Mouse (Mus musculus): ENCODE results near the gene Elmsan1. TPM values are rescaled to one million over a fixed set of nuclear protein-coding genes. Genes with fewer than 3 reads are reported as not detected.
"Not testable (repeated sequence)": the region's sequence is repeated elsewhere in the genome, so short reads cannot be mapped to it uniquely, and the experiment has no call there.

Elmsan1 gene
- polyA plus RNA-seq, 1 experiment from 2014 or later: 6.1 TPM

- not testable (repeated sequence) for H3K36me3 ChIP-seq (ENCODE audit: control insufficient read depth, insufficient read depth, low read length); H3K4me1 ChIP-seq (replicated peaks; ENCODE audit: control insufficient read depth, insufficient read depth, low read length); H3K9ac ChIP-seq (ENCODE audit: low read depth, low read length); DNase-seq (ENCODE audit: low spot score); H3K9me3 ChIP-seq (ENCODE audit: control insufficient read depth, low read length); H3K27me3 ChIP-seq (ENCODE audit: control insufficient read depth, insufficient read depth, low read length); H3K27ac ChIP-seq (ENCODE audit: low read depth, low read length); H3K4me3 ChIP-seq (ENCODE audit: low read depth, low read length); ATAC-seq (ENCODE audit: low FRiP score); H3K4me2 ChIP-seq (replicated peaks; ENCODE audit: low read depth, low read length)
- 89% methylated on average over 5 of the region's 5 CpGs for WGBS
Observed at GRCm38 (mm10) chr12:84237036-84237435, 18.4 kb upstream of the Elmsan1 start.

GRCm38 (mm10) chr12:84235981-84236752 is 17.5 kb upstream of the Elmsan1 start:
- Histone ChIP-seq H3K9me3 (ENCODE audit: control insufficient read depth, low read length) (no peaks in the 10 kb centered on the region), H3K4me1 (replicated peaks; ENCODE audit: control insufficient read depth, insufficient read depth, low read length) (no peaks in the 10 kb centered on the region), H3K27me3 (ENCODE audit: control insufficient read depth, insufficient read depth, low read length) (no peaks in the 10 kb centered on the region), H3K4me3 (ENCODE audit: low read depth, low read length) (no peak overlapping the region), H3K27ac (ENCODE audit: low read depth, low read length) (no peak overlapping the region), H3K4me2 (replicated peaks; ENCODE audit: low read depth, low read length) (no peak overlapping the region), H3K36me3 (ENCODE audit: control insufficient read depth, insufficient read depth, low read length) (no peaks in the 10 kb centered on the region), H3K9ac (ENCODE audit: low read depth, low read length) (no peak overlapping the region)
- ATAC-seq (ENCODE audit: low FRiP score) (no peak), DNase-seq (ENCODE audit: low spot score) (no peak)
- 82% methylated on average over 10 of the region's 10 CpGs for WGBS

- H3K27me3 ChIP-seq (ENCODE audit: control insufficient read depth, insufficient read depth, low read length): no peaks in the 10 kb centered on the region
- no peaks in the 10 kb centered on the region for H3K36me3 ChIP-seq (ENCODE audit: control insufficient read depth, insufficient read depth, low read length)
- H3K9ac ChIP-seq (ENCODE audit: low read depth, low read length): no peak overlapping the region
- H3K27ac ChIP-seq (ENCODE audit: low read depth, low read length): no peak overlapping the region
- H3K4me2 ChIP-seq (replicated peaks; ENCODE audit: low read depth, low read length): no peak overlapping the region
- H3K4me1 ChIP-seq (replicated peaks; ENCODE audit: control insufficient read depth, insufficient read depth, low read length): no peaks in the 10 kb centered on the region
- 95% methylated on average over 6 of the region's 6 CpGs for WGBS
- ATAC-seq (ENCODE audit: low FRiP score): no peak
- no peak overlapping the region for H3K4me3 ChIP-seq (ENCODE audit: low read depth, low read length)
- no peak for DNase-seq (ENCODE audit: low spot score)
- no peaks in the 10 kb centered on the region for H3K9me3 ChIP-seq (ENCODE audit: control insufficient read depth, low read length)
Observed at GRCm38 (mm10) chr12:84235577-84235976, 16.9 kb upstream of the Elmsan1 start.

- no peak for ATAC-seq (ENCODE audit: low FRiP score)
- Histone ChIP-seq H3K4me2 (replicated peaks; ENCODE audit: low read depth, low read length) (no peak overlapping the region), H3K4me1 (replicated peaks; ENCODE audit: control insufficient read depth, insufficient read depth, low read length) (no peaks in the 10 kb centered on the region), H3K9ac (ENCODE audit: low read depth, low read length) (no peak overlapping the region), H3K9me3 (ENCODE audit: control insufficient read depth, low read length) (no peaks in the 10 kb centered on the region), H3K4me3 (ENCODE audit: low read depth, low read length) (no peak overlapping the region), H3K36me3 (ENCODE audit: control insufficient read depth, insufficient read depth, low read length) (no peaks in the 10 kb centered on the region), H3K27ac (ENCODE audit: low read depth, low read length) (no peak overlapping the region), H3K27me3 (ENCODE audit: control insufficient read depth, insufficient read depth, low read length) (no peaks in the 10 kb centered on the region)
- DNase-seq (ENCODE audit: low spot score): no peak
- 91% methylated on average over 8 of the region's 8 CpGs for WGBS
Observed at GRCm38 (mm10) chr12:84233488-84234100, 14.9 kb upstream of the Elmsan1 start.

- ATAC-seq (ENCODE audit: low FRiP score) (no peak), DNase-seq (ENCODE audit: low spot score) (no peak)
- WGBS: 82% methylated on average over 9 of the region's 9 CpGs
- no peak overlapping the region for H3K4me2 ChIP-seq (replicated peaks; ENCODE audit: low read depth, low read length)
- no peaks in the 10 kb centered on the region for H3K27me3 ChIP-seq (ENCODE audit: control insufficient read depth, insufficient read depth, low read length)
- no peaks in the 10 kb centered on the region for H3K4me1 ChIP-seq (replicated peaks; ENCODE audit: control insufficient read depth, insufficient read depth, low read length)
- H3K9me3 ChIP-seq (ENCODE audit: control insufficient read depth, low read length): no peaks in the 10 kb centered on the region
- no peak overlapping the region for H3K27ac ChIP-seq (ENCODE audit: low read depth, low read length)
- H3K4me3 ChIP-seq (ENCODE audit: low read depth, low read length): no peak overlapping the region
- H3K9ac ChIP-seq (ENCODE audit: low read depth, low read length): no peak overlapping the region
- H3K36me3 ChIP-seq (ENCODE audit: control insufficient read depth, insufficient read depth, low read length): no peaks in the 10 kb centered on the region
Observed at GRCm38 (mm10) chr12:84226117-84226840, 7.6 kb upstream of the Elmsan1 start.

- Histone ChIP-seq H3K27ac (ENCODE audit: low read depth, low read length) (peak overlapping the region; percentile 19; the same call in 1 of the 2 replicates), H3K9me3 (ENCODE audit: control insufficient read depth, low read length) (no peaks in the 10 kb centered on the region), H3K4me3 (ENCODE audit: low read depth, low read length) (peak overlapping the region; percentile 19), H3K36me3 (ENCODE audit: control insufficient read depth, insufficient read depth, low read length) (no peaks in the 10 kb centered on the region), H3K9ac (ENCODE audit: low read depth, low read length) (peak overlapping the region; percentile 1; the same call in 1 of the 2 replicates), H3K4me1 (replicated peaks; ENCODE audit: control insufficient read depth, insufficient read depth, low read length) (peaks cover 3% of the 10 kb centered on the region; the same call in 1 of the 2 replicates), H3K4me2 (replicated peaks; ENCODE audit: low read depth, low read length) (peak overlapping the region; percentile 30), H3K27me3 (ENCODE audit: control insufficient read depth, insufficient read depth, low read length) (no peaks in the 10 kb centered on the region)
- peak; percentile 72 for DNase-seq (ENCODE audit: low spot score)
- 0 out of 2 replicates have a peak, but pooled peaks have one; percentile 37 for ATAC-seq (ENCODE audit: low FRiP score)
- 2% methylated on average over 17 of the region's 17 CpGs for WGBS
Observed at GRCm38 (mm10) chr12:84222405-84222961, 3.8 kb upstream of the Elmsan1 start.

- H3K4me3 ChIP-seq (ENCODE audit: low read depth, low read length): no peak overlapping the region
- H3K27me3 ChIP-seq (ENCODE audit: control insufficient read depth, insufficient read depth, low read length): no peaks in the 10 kb centered on the region
- no peaks in the 10 kb centered on the region for H3K9me3 ChIP-seq (ENCODE audit: control insufficient read depth, low read length)
- peaks cover 3% of the 10 kb centered on the region for H3K4me1 ChIP-seq (replicated peaks; ENCODE audit: control insufficient read depth, insufficient read depth, low read length)
- H3K9ac ChIP-seq (ENCODE audit: low read depth, low read length): no peak overlapping the region
- no peaks in the 10 kb centered on the region for H3K36me3 ChIP-seq (ENCODE audit: control insufficient read depth, insufficient read depth, low read length)
- ATAC-seq (ENCODE audit: low FRiP score) (no peak), DNase-seq (ENCODE audit: low spot score) (no peak)
- H3K27ac ChIP-seq (ENCODE audit: low read depth, low read length): no peak overlapping the region
- WGBS: 73% methylated on average over 14 of the region's 14 CpGs
- H3K4me2 ChIP-seq (replicated peaks; ENCODE audit: low read depth, low read length): no peak overlapping the region
Observed at GRCm38 (mm10) chr12:84220951-84221891, 2.5 kb upstream of the Elmsan1 start.

- WGBS: 71% methylated on average over 4 of the region's 4 CpGs
- H3K9ac ChIP-seq (ENCODE audit: low read depth, low read length): no peak overlapping the region
- ATAC-seq (ENCODE audit: low FRiP score) (no peak), DNase-seq (ENCODE audit: low spot score) (no peak)
- H3K4me3 ChIP-seq (ENCODE audit: low read depth, low read length): no peak overlapping the region
- H3K36me3 ChIP-seq (ENCODE audit: control insufficient read depth, insufficient read depth, low read length): no peaks in the 10 kb centered on the region
- no peaks in the 10 kb centered on the region for H3K9me3 ChIP-seq (ENCODE audit: control insufficient read depth, low read length)
- no peak overlapping the region for H3K27ac ChIP-seq (ENCODE audit: low read depth, low read length)
- H3K4me2 ChIP-seq (replicated peaks; ENCODE audit: low read depth, low read length): no peak overlapping the region
- H3K4me1 ChIP-seq (replicated peaks; ENCODE audit: control insufficient read depth, insufficient read depth, low read length): peaks cover 6% of the 10 kb centered on the region
- no peaks in the 10 kb centered on the region for H3K27me3 ChIP-seq (ENCODE audit: control insufficient read depth, insufficient read depth, low read length)
Observed at GRCm38 (mm10) chr12:84220515-84220914, 1.8 kb upstream of the Elmsan1 start.

Measured in hindbrain, embryonic 11.5 days (tissue).